Mouse (Mus musculus) heart, adult 2 months (tissue): ENCODE data around the gene Fsd1l.

Experiments
- CTCF ChIP-seq: fragments of 200-600 bp; IDR thresholded peaks from 2 replicates; pipeline ENCODE4 v1.8.1; 2022; ENCODE audit warnings: antibody characterized with exemption, mild to moderate bottlenecking, moderate library complexity
- POLR2A ChIP-seq: fragments of 200-500 bp; IDR thresholded peaks from 2 replicates; pipeline ENCODE4 v1.6.1; 2011; ENCODE audit warnings: mild to moderate bottlenecking, low read depth, low read length, control low read depth; ENCODE audit not compliant: insufficient read depth

GRCm38 (mm10) chr4:53710021-53710420 is 78.8 kb downstream of the Fsd1l start:
- TF ChIP-seq CTCF (no peak), POLR2A (no peak)
